Mouse (Mus musculus): ENCODE results near the gene Pdgfc. TPM values are rescaled to one million over a fixed set of nuclear protein-coding genes. Genes with fewer than 3 reads are reported as not detected.
A peak's percentile ranks its signal among the peaks of the same experiment; 100 is the strongest.

Gene Pdgfc
- polyA plus RNA-seq, 1 experiment = 2.5 TPM

- 80% methylated on average over 4 of the region's 4 CpGs for WGBS
- no peak for TF ChIP-seq POLR2A (IDR thresholded peaks at IDR 0.05; ENCODE audit: low read depth, low read length)
- no peak for TF ChIP-seq CTCF (IDR thresholded peaks at IDR 0.05; ENCODE audit: extremely low read depth, insufficient read length, insufficient replicate concordance, low read depth, low read length)
Observed at GRCm38 (mm10) chr3:81032014-81032413, 4.2 kb upstream of the Pdgfc start.

DNA sequence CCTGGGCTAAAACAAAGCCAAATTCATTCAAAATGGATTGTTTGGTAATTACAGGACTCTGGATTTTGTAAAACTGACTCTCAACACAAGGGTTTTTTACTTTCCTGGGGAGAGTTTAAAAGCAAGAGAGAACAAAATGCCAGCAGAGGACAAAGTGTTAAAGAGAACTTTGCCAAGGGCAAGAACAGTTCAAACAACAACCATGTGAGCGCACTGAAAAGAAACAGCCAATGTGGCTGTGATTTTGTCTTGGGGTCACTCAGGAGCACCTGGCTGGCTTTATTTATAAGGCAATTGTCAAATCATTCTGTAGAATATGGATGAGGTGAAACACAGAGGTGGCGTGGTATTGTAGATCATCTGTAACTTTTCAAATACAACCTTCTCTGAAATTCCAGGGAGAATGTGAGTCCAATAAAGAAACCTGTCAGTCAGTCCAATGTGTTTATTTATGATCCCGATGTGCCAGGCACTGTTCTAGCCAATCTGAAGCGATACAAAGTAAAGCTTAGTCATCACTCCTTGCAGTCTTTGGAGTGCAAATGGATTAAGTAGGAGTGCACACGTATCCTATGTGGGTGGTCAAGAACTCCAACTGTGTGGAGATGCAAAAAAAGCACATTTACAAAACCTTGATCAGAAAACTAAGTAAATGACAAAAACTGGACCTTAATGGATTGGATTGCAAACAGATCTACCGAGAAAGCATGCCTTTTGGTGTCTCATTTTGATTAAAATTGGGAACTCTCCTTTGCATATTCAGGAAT lies 1.7 kb upstream of the Pdgfc start:
- 64% methylated on average over 6 of the region's 6 CpGs for WGBS
- Histone ChIP-seq H3K27ac (ENCODE audit: insufficient read depth, low read depth, low read length) (no peak overlapping the region), H3K27me3 (ENCODE audit: control insufficient read depth, insufficient read depth, low read length) (peaks cover 12% of the 10 kb centered on the region), H3K4me3 (ENCODE audit: low read depth, low read length) (no peak overlapping the region), H3K4me1 (ENCODE audit: control insufficient read depth, insufficient read depth, insufficient read length, low read length) (peaks cover 5% of the 10 kb centered on the region), H3K36me3 (ENCODE audit: control insufficient read depth, insufficient read depth, low read length) (no peaks in the 10 kb centered on the region)
- no peak for TF ChIP-seq POLR2A (IDR thresholded peaks at IDR 0.05; ENCODE audit: low read depth, low read length)

More at GRCm38 (mm10) chr3:81032014-81032413, 4.2 kb upstream of the Pdgfc start:
- no peak overlapping the region for H3K27ac ChIP-seq (ENCODE audit: insufficient read depth, low read depth, low read length)
- peaks cover 7% of the 10 kb centered on the region; the same call in 1 of the 2 replicates for H3K27me3 ChIP-seq (ENCODE audit: control insufficient read depth, insufficient read depth, low read length)
- H3K36me3 ChIP-seq (ENCODE audit: control insufficient read depth, insufficient read depth, low read length) = no peaks in the 10 kb centered on the region
- H3K4me1 ChIP-seq (ENCODE audit: control insufficient read depth, insufficient read depth, insufficient read length, low read length) = no peaks in the 10 kb centered on the region
- no peak overlapping the region for H3K4me3 ChIP-seq (ENCODE audit: low read depth, low read length)

- 2% methylated on average over 67 of the region's 68 CpGs for WGBS
Observed at GRCm38 (mm10) chr3:81036554-81037311, 517 bp downstream of the Pdgfc start.

GRCm38 (mm10) chr3:81037312-81037859 lies 1.2 kb downstream of the Pdgfc start:
- 2% methylated on average over 34 of the region's 34 CpGs for WGBS
- H3K27me3 ChIP-seq (ENCODE audit: control insufficient read depth, insufficient read depth, low read length) = peaks cover 12% of the 10 kb centered on the region
- peak overlapping the region; percentile 4; the same call in 1 of the 2 replicates for H3K27ac ChIP-seq (ENCODE audit: insufficient read depth, low read depth, low read length)
- peaks cover 5% of the 10 kb centered on the region for H3K4me1 ChIP-seq (ENCODE audit: control insufficient read depth, insufficient read depth, insufficient read length, low read length)
- no peaks in the 10 kb centered on the region for H3K36me3 ChIP-seq (ENCODE audit: control insufficient read depth, insufficient read depth, low read length)
- TF ChIP-seq CTCF (IDR thresholded peaks at IDR 0.05; ENCODE audit: extremely low read depth, insufficient read length, insufficient replicate concordance, low read depth, low read length) (no peak), POLR2A (IDR thresholded peaks at IDR 0.05; ENCODE audit: low read depth, low read length) (no peak)
- peak overlapping the region; percentile 93 for H3K4me3 ChIP-seq (ENCODE audit: low read depth, low read length)

More at GRCm38 (mm10) chr3:81036554-81037311, 517 bp downstream of the Pdgfc start:
- H3K27me3 ChIP-seq (ENCODE audit: control insufficient read depth, insufficient read depth, low read length) = peaks cover 12% of the 10 kb centered on the region
- H3K27ac ChIP-seq (ENCODE audit: insufficient read depth, low read depth, low read length) = peak overlapping the region; percentile 4
- TF ChIP-seq POLR2A (IDR thresholded peaks at IDR 0.05; ENCODE audit: low read depth, low read length) (no peak), CTCF (IDR thresholded peaks at IDR 0.05; ENCODE audit: extremely low read depth, insufficient read length, insufficient replicate concordance, low read depth, low read length) (no peak)
- no peaks in the 10 kb centered on the region for H3K36me3 ChIP-seq (ENCODE audit: control insufficient read depth, insufficient read depth, low read length)
- H3K4me3 ChIP-seq (ENCODE audit: low read depth, low read length) = peak overlapping the region; percentile 93
- H3K4me1 ChIP-seq (ENCODE audit: control insufficient read depth, insufficient read depth, insufficient read length, low read length) = peaks cover 5% of the 10 kb centered on the region

DNA sequence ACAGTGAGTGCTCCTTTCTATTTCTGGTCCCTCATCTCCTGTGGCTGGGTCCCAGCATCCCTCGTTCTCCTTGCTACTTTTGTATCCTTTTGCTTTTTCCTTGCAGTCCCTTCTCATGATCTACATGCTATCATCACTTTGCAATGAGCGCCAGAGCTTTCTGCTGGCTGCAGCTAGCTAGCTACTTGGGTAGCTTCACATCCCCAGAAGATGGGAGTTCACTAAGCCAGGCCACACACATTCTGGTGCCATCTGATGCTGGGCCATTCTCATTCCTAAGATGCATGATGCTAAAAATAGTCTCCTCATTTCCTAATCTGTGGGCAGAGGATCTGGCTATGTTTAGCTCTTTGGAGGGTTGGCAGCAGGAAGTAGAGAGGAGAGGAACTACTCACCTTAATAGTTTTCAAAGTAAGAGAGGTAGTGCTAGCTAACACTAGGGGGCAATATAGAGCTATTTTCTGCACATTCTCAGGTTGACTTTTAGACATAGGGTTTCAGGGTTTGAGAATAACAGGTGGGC lies 3.0 kb downstream of the Pdgfc start:
- no peaks in the 10 kb centered on the region for H3K36me3 ChIP-seq (ENCODE audit: control insufficient read depth, insufficient read depth, low read length)
- H3K4me3 ChIP-seq (ENCODE audit: low read depth, low read length) = no peak overlapping the region

DNA sequence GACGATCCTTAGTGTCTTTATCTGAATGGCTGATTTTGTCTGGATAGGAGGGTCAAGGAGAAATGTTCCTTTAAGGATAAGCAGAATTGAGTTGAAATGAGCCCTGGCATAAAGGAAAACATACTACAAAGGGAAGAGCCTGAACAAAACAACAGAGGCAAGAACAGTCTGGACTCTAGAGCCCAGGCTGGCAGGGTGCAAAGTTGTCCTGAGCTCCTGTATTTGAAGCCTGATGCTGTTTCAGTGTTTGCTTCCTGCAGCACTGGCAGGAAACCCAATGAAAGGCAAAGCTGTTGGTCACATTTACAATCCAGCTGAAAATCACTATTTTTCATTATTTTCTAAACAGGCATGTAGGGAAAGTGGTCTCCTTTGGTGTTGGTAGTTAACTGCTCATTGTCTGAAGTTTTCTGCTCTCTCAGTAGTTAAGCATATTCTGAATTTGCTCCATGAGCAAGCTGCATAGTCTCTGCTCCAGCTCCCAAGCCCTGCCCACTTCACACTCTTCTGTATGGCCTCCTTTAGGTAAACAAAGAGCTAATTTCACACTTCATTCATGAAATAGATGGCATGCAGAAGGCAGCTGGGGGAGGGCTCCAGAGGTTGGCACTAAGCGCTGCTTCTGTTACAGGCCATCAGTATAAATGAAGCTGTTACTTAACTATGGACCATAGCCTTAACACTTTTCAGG lies 8.6 kb downstream of the Pdgfc start:
- Histone ChIP-seq H3K4me3 (ENCODE audit: low read depth, low read length) (no peak overlapping the region), H3K36me3 (ENCODE audit: control insufficient read depth, insufficient read depth, low read length) (no peaks in the 10 kb centered on the region), H3K27ac (ENCODE audit: insufficient read depth, low read depth, low read length) (no peak overlapping the region), H3K27me3 (ENCODE audit: control insufficient read depth, insufficient read depth, low read length) (no peaks in the 10 kb centered on the region), H3K4me1 (ENCODE audit: control insufficient read depth, insufficient read depth, insufficient read length, low read length) (no peaks in the 10 kb centered on the region)
- TF ChIP-seq CTCF (IDR thresholded peaks at IDR 0.05; ENCODE audit: extremely low read depth, insufficient read length, insufficient replicate concordance, low read depth, low read length) = no peak
- WGBS = 66% methylated on average over 2 of the region's 2 CpGs

More for the DNA sequence above, 3.0 kb downstream of the Pdgfc start:
- peaks cover 12% of the 10 kb centered on the region for H3K27me3 ChIP-seq (ENCODE audit: control insufficient read depth, insufficient read depth, low read length)
- 48% methylated on average over 2 of the region's 2 CpGs for WGBS
- H3K27ac ChIP-seq (ENCODE audit: insufficient read depth, low read depth, low read length) = no peak overlapping the region
- TF ChIP-seq CTCF (IDR thresholded peaks at IDR 0.05; ENCODE audit: extremely low read depth, insufficient read length, insufficient replicate concordance, low read depth, low read length) (peak; percentile 11; the same call in 1 of the 2 replicates), POLR2A (IDR thresholded peaks at IDR 0.05; ENCODE audit: low read depth, low read length) (no peak)
- peaks cover 5% of the 10 kb centered on the region for H3K4me1 ChIP-seq (ENCODE audit: control insufficient read depth, insufficient read depth, insufficient read length, low read length)
